Mouse (Mus musculus) MEL-GATA-1-ER (cell line): ENCODE results near the gene Rpl4.
"Not testable (repeated sequence)": the region's sequence is repeated elsewhere in the genome, so short reads cannot be mapped to it uniquely, and the experiment has no call there.

Experiments
- DNase-seq: peaks from one replicate; pipeline ENCODE4 v3.0.0-alpha.2; 2012; ENCODE audit warnings: low read depth; ENCODE audit errors: extremely low read depth

Gene Rpl4

GRCm38 (mm10) chr9:64172816-64173665, at the start of gene Rpl4, which contains the start of gene Zwilch:
Rpl4 (plus strand) TSS chr9:64173375.
Zwilch (minus strand) TSS chr9:64173104.
- peak; percentile 74 for DNase-seq

DNA sequence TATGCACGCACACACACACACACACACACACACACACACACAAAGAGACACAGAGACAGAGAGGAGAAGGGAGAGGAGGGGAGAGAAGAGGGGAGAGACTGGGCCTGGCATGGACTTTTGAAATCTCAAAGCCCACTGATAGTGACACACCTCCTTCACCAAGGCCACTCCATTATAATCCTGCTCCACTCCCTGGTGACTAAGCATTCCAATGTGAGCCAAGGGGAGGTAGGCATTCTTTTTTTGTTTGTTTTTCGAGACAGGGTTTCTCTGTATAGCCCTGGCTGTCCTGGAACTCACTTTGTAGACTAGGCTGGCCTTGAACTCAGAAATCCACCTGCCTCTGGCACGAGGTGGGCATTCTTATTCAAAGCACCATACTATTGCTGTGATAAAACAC, 48.3 kb upstream of the Rpl4 start:
- not testable (repeated sequence) for DNase-seq

DNA sequence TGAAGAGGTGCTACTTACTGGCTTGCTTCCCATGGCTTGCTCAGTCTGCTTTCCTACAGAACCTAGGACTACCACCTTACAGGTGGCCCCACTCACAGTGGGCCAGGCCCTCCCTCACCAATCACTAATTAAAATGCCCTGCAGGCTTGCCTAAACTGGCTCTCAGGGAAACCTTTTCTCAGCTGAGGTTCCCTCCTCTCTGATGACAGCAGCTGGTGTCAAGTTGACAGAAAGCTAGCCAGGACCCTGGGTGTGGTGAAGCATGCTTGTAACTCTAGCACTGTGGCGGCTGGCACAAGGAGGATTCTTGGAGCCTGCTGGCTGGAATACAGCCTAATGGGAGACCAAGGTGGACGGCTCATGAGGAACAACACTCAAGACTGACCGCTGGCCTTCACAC, 47.9 kb upstream of the Rpl4 start:
- DNase-seq, result no peak

GRCm38 (mm10) chr9:64126121-64126520, 47.1 kb upstream of the Rpl4 start:
- DNase-seq, result no peak

GRCm38 (mm10) chr9:64131623-64132022, 41.6 kb upstream of the Rpl4 start:
- DNase-seq, result no peak

DNA sequence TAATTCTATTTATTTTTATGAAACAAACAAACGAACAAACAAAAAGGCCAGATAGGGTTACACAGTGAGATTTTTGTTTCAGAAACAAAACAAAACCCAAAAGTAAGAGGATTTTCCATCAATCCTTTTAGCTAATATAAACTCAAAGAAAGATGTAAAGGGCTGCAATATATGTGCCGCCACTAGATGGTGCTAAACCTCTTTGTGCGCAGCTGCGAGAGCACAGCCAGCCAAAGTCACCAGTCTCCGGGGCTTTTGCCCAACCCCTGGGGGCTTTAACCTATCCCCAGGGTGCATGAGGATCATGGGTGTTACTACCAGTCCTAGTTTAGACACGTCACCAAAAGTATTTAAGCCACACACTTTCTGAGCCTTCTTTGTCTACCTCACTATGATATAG, 34.3 kb upstream of the Rpl4 start:
- DNase-seq, result peak; percentile 19

GRCm38 (mm10) chr9:64139879-64140278, 33.3 kb upstream of the Rpl4 start:
- DNase-seq, result no peak

DNA sequence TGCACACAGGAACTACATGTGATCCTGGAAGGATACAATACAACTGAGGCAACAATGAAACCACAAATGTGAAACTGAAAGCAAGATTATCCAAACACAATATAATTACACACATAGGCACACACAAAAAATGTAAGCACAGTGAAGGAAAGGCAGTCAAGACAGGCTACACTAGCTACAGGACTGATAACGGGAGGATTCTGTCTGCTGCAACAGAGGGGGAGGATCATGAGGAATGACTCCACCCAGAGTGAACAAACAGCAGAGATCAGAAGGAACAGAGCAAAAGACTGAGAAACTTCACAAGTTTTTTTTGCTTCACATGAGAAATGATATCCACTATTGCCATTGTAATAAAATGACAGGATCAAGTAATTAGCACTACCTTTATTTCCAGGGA, 16.5 kb upstream of the Rpl4 start:
- DNase-seq, result no peak

GRCm38 (mm10) chr9:64160471-64160870, 12.7 kb upstream of the Rpl4 start:
- no peak for DNase-seq

DNA sequence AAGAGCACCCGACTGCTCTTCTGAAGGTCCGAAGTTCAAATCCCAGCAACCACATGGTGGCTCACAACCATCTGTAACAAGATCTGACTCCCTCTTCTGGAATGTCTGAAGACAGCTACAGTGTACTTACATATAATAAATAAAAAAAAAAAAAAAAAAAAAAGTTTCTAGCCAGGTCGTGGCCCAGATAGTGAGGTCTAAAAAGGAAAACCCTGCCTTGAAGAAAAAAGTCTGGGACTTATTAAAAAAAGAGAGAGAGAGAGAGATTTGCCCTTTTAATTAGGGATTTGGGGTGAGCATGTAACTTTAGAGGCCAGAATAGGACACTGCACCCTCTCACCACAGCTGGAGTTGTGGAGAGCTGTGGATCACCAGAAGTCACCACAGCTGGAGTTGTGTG, 3.2 kb upstream of the Rpl4 start:
- not testable (repeated sequence) for DNase-seq

- DNase-seq, result no peak
These were observed 895 bp upstream of the Rpl4 start for GRCm38 (mm10) chr9:64172145-64172815.

- DNase-seq, result no peak
These were observed 568 bp downstream of the Rpl4 start for GRCm38 (mm10) chr9:64173666-64174220.

- DNase-seq, result no peak
These were observed 1.2 kb downstream of the Rpl4 start for GRCm38 (mm10) chr9:64174341-64174740.

- no peak for DNase-seq
These were observed 1.6 kb downstream of the Rpl4 start for GRCm38 (mm10) chr9:64174766-64175165.

GRCm38 (mm10) chr9:64175378-64175777, 2.2 kb downstream of the Rpl4 start:
- no peak for DNase-seq

DNA sequence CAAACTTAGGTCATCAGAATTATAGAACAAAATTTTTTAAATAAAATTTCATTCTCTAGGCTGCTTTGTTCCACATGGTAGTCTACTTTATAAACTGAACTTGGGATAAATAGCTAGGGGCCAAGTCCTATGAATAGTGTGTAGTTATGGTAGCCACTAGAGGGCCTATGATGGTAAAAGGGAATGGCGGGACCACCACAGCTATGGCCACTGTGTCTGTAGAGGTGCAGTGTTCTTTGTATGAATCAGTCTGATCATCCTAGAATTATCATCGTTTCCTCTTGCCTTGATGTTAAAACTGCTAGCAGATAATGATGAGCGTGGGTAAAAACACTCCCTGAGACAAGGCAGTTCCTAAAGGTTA, 5.4 kb downstream of the Rpl4 start:
- no peak for DNase-seq

DNA sequence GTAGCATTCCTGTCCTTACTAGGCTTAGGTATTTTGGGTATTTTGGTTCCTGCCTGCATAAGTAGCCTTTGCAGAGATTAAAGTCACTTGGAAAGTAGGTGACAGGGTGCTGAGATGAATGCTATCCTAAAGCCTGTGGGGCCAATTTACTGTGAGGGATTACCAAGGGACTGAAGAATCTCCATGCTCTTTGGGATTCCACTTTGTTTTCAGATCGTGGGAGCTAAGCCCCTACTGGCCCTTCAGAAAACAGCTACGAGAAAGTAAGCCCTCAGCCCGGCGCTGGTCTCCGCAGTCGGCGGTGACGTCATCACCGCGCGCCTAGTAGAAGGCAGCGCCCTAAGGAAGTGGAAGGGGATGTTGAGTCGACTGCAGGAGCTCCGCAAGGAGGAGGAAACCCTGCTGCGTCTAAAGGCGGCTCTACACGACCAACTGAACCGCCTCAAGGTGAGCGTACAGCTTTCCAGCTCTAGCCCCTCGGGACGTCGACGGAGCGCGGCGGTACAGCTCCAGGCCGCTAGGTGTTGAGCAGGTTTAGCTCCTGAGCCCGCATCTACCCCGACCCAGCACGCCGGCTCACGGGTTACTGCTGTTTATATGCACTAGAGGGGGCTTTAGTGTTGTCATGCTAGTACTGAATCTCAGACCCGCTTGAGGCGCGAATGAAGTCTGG, 5.9 kb downstream of the Rpl4 start, which contains the start of gene Snapc5:
Snapc5 (plus strand) TSS at position 301 of the 673 bp plus-strand sequence.
- DNase-seq, result peak; percentile 73

- not testable (repeated sequence) for DNase-seq
These were observed 10.1 kb downstream of the Rpl4 start for GRCm38 (mm10) chr9:64183295-64183694.

- DNase-seq, result no peak
These were observed 11.1 kb downstream of the Rpl4 start for GRCm38 (mm10) chr9:64184166-64184840.

DNA sequence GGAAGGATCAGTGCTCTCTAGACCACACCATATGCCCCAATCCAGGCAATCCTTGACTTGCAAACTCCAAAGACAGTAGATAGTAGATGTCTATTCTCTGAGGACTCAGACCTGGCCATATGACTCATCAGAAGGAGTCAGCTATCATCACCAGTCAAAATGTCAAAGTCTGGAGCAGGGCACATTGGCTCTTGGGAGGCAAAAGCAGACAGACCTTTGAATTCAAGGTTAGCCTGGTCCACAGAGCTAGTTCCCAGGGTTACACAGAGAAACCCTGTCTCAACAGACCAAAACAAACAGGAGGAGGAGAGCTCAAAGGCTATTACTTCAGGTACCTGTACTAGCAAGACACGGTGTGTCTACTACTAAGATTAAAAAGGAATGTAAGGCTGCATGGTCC, 20.7 kb downstream of the Rpl4 start:
- DNase-seq, result no peak

DNA sequence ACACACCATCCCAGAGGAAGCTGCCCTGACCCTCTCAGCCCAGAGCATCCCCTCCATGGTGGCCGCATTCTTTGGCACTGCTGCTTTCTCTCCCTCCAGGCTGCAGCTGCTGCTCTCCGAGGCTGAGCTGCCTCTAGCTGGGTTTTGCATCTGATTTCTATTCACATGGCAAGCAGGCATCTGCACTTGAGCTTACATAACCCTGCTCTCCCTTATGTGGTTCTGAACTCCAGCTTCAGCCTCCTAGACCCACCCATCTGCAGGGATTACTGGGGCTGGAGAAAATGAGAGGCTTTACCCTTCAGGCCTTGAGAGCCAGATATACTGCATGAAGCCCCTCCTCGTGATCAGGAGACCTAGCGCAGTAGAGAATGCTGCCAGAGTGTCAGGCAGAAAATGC, 22.4 kb downstream of the Rpl4 start:
- no peak for DNase-seq
